Mouse (Mus musculus) gastrocnemius, adult 2 months (tissue): ENCODE data around the gene Slc16a3. TPM values are rescaled to one million over a fixed set of nuclear protein-coding genes. Genes with fewer than 3 reads are reported as not detected.

ENCODE experiments used
- DNase-seq: peaks from one replicate; pipeline ENCODE4 v3.0.0; 2022
- H3K27ac ChIP-seq: fragments of 200-600 bp; 2 replicates; pipeline ENCODE4 v1.8.1; 2022; ENCODE audit warnings: mild to moderate bottlenecking
- H3K4me3 ChIP-seq: fragments of 200-600 bp; 2 replicates; pipeline ENCODE4 v1.8.1; 2022; ENCODE audit warnings: mild to moderate bottlenecking, moderate library complexity
- CTCF ChIP-seq: fragments of 200-600 bp; IDR thresholded peaks from 2 replicates; pipeline ENCODE4 v1.8.1; 2022; ENCODE audit warnings: antibody characterized with exemption, mild to moderate bottlenecking, moderate library complexity
- intact Hi-C: fragments of 180-260 bp; cut with DNase I; formaldehyde crosslinking; loops from one replicate; pipeline ENCODE4 v1.15.1; 2025
- total RNA-seq, 2 experiments: library from RNA; stranded (reverse); gene quantifications; 2 replicates each; pipeline ENCODE4 v1.2.3; 2021

The Slc16a3 gene
- total RNA-seq, 2 experiments from 2014 or later, result 295 to 479 TPM

DNA sequence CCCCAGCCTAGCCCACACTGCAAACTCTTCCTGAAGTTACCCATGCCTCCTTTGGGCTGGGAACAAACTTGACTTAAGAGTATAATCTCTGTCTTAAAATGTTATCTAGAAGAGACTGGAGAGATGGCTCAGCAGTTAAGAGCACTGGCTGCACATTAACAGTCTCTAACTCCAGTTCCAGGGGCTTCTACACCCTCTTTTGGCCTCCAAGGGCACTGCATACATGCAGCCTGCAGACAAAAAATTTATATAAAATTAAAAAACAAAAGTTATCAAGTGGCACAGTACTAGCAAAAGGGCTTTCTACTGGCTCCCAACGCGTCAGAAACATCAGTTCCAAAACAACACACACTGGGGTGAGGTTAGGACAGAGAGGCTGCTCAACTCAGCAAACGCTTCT lies 39.3 kb downstream of the Slc16a3 start:
- Histone ChIP-seq H3K4me3 (peak overlapping the region; percentile 26; the same call in 1 of the 2 replicates), H3K27ac (peak overlapping the region; percentile 100)
- intact Hi-C loops, result loop anchor here (10.0 kb wide), 1 partner anchor 83 kb away; no protein-coding TSS in a partner anchor
- no peak for DNase-seq
- peak; percentile 56 for TF ChIP-seq CTCF

DNA sequence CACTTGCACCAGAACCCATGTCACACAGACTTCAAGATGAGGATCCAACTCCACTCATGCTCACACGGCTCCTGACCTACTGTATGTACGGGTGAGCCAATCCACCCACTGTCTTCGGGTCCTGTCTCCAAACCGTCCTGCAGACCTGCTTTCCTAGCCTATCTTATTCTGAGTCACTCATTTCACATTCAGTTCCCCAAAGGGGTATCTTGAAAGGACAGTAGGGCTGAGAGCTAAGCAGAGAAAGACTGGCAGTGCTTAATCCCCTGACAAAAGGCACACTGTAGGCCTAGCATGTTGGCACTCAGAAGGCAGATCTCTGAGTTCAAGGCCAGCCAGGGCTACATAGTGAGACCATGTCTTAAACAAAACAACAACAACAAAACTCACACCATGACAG lies 40.1 kb downstream of the Slc16a3 start:
- no peak for DNase-seq
- intact Hi-C loops, result loop anchor here (10.0 kb wide), 1 partner anchor 84 kb away; no protein-coding TSS in a partner anchor
- no peak for TF ChIP-seq CTCF
- H3K4me3 ChIP-seq, result peak overlapping the region; percentile 94
- H3K27ac ChIP-seq, result peak overlapping the region; percentile 100

DNA sequence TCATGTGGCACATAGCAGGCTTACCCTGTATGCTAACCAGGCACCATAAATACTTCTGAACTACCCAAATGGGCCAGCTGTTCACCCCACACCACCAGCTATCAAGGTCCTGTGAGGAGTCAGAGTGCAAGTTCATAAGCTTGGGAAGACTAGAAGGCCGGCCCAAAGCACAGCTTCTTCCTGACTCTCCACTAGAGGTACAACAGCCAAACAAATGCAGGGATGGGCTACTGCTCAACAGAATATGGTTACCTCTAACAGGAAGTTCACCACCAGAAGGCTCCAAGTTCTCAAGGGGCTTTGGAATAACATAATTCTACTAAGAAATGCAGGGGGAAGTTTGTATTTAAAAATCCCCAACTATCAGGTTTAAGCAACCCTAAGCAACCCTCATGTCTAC lies 41.2 kb downstream of the Slc16a3 start:
- intact Hi-C loops, result loop anchor here (10.0 kb wide), 1 partner anchor 85 kb away; no protein-coding TSS in a partner anchor
- no peak for TF ChIP-seq CTCF
- Histone ChIP-seq H3K4me3 (peak overlapping the region; percentile 94), H3K27ac (peak overlapping the region; percentile 100)
- no peak for DNase-seq

DNA sequence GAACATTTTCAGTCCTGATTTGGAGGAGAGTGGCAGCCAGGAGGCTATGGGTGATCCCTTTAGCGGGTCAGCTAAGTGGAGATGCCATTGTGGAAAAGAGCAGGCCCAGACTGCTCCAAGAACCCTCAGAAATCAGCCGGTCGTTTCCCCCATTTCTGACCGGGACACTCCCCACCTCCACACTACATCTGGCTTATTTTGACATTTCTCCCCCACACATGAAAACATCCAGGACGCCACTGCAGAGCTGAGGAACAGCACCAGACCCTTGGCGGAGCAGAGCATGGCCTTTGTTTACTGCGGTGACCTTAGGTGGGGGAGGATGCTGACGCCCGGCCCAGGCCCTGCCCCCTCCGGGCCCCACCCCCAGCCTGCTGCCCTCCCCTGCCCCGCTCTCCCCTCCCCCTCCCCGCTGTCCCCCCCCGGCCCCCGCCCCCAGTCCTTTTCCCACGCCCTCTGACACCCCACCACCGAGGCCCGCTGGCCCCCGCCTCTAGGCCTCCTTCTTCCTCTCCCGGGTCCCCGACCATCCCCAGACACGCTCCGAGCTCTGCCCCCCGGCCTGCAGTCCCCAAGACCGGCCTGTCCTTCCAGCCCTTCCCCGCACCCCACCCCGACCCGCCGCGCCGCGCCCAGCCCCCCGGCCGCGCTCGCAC lies 42.0 kb downstream of the Slc16a3 start:
- TF ChIP-seq CTCF, result no peak
- peak; percentile 78 for DNase-seq

DNA sequence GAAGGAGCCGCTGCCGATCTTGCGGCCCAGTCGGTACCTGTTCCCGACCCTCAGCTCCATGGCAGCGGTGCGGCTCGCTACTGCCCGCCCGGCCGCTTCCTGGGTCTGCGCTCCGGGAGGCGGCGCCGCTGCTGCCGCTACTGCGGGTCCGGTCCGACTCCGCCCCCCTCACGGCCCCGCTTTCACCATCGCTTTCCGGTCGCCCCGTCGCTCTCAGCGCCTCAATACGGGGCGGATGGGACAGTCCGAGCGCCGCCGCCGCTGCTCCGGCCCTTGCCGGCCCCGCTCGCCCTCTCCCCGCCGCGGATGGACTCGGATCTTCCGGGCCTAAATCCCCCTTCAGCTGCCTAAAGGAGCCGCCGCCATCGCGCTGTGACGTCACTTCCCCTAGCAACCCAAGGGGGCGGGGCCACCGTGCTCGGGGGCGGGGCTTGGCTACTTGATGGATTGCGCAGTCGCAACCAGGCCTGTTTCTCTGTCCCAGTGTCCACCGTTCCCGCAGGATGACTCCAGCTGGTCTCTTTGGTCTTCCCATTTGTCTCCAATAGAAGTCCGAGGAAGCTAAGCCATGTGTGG lies 42.8 kb downstream of the Slc16a3 start, which contains the start of gene Csnk1d:
Gene Csnk1d, minus strand, starts transcription at position 380 of the 576 bp plus-strand sequence.
- peak; percentile 98 for DNase-seq
- Histone ChIP-seq H3K4me3 (peak within 1 kb of the TSS; percentile 94), H3K27ac (peak within 1 kb of the TSS; percentile 100)
- TF ChIP-seq CTCF, result 0 out of 2 replicates have a peak, but pooled peaks have one; percentile 1
- intact Hi-C loops, result no loop called here

More for the DNA sequence above, 42.0 kb downstream of the Slc16a3 start:
- H3K4me3 ChIP-seq, result peak overlapping the region; percentile 94
- intact Hi-C loops, result no loop called here
- H3K27ac ChIP-seq, result peak overlapping the region; percentile 100

DNA sequence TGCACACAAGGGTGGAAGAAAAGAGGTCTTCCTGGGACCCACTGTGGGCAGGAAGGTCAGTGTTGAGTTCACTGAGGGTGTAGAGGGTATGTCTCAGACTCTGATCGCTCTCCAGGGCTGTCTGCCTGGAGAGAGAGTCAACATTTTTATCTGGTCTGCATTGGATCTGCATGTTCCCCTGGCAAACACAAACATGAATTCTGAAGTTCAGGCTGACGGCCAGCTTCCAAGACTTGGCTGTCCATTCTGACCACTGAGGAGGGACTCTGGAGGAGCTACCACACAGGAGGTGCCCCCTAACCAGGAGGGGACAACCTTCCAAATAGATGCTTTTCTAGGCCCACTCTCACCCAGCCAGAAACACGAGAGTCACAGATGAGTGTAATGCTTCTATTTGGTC lies 43.5 kb downstream of the Slc16a3 start:
- intact Hi-C loops, result no loop called here
- Histone ChIP-seq H3K4me3 (peak overlapping the region; percentile 94), H3K27ac (peak overlapping the region; percentile 100)
- peak; percentile 68 for DNase-seq
- TF ChIP-seq CTCF, result no peak

DNA sequence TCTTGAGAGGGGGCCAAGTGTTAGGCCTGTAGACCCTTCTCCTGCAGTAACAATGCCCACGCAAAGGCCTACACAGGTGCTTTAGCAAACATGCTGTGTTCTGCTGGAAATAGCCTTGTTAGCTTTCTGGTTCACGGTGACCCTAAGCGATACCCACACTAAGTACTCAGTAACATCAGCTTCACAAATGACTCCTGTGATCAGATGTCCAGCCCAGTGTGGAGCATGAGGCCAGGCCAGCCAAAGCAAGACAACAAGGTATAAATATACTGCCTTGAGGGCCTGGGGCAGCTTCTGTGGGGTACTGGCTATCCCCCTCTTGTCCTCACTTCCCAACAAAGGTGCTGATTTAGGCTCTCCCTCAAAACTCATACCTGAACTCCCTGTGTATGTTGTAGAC lies 44.8 kb downstream of the Slc16a3 start:
- intact Hi-C loops, result no loop called here
- peak overlapping the region; percentile 94 for H3K4me3 ChIP-seq
- DNase-seq, result peak; percentile 56
- no peak for TF ChIP-seq CTCF
- H3K27ac ChIP-seq, result peak overlapping the region; percentile 100

DNA sequence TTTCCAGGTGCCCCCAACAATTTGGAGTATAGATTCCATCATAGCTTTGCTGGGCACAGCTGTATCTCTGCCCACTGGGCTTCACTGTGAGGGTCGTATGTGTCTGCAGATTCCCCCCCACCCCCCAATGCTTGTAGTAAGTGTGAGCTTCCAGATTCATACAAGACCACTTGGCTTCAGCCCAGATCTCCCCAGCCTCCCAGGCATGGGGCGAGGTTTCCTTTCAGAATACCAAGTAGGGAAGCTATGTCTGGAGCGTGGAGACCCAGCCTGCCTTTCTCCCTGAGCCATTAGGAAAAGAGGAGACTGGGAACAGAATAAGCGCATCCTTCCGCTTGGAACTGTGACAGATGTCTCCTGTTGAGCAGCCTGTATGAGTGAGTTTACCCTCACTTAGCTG lies 45.3 kb downstream of the Slc16a3 start:
- no peak for TF ChIP-seq CTCF
- Histone ChIP-seq H3K27ac (peak overlapping the region; percentile 100), H3K4me3 (peak overlapping the region; percentile 94)
- intact Hi-C loops, result no loop called here
- DNase-seq, result no peak

DNA sequence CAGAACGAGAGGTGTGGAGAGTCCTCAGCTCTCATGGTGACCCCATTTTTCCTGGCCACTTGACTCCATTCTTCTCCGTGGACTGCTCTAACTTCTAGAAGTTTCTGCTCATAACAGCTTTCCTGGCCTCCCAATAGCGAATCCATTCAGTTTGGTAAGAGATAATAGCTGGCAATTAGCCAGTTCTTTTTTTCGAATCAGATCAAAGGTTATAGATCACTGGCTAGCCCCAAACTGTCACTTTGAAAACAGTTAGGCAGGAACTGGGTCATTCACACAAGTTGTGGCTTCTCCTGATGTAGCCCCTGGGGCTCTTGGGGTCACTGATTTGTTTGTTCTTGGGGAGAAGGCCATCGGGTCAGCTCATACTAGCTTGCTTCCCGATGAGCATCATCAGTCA lies 46.5 kb downstream of the Slc16a3 start:
- DNase-seq, result no peak
- TF ChIP-seq CTCF, result no peak
- intact Hi-C loops, result no loop called here
- Histone ChIP-seq H3K4me3 (no peak overlapping the region), H3K27ac (no peak overlapping the region; the same call in 1 of the 2 replicates)

DNA sequence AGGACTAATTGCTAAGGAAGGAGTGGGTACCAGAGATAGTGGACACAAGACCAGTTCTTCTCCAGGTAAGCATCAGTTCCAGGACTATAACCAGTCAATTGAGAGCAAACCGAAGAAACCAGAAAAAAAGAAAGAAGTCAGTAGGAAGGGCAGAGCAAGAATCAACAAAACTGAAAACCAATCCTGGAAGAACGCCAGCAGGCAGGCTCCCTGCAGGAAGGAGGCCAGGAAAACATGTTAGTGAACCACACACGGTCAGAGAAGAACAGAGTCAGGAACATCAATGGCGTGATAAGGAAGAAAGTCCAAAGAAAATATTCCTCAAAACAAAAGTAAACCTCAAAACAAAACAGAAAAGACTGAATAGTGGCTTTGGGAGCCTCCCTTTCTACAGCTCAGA lies 53.7 kb downstream of the Slc16a3 start:
- intact Hi-C loops, result no loop called here
- no peak overlapping the region for H3K27ac ChIP-seq
- peak; percentile 46 for DNase-seq
- no peak overlapping the region for H3K4me3 ChIP-seq
- no peak for TF ChIP-seq CTCF

DNA sequence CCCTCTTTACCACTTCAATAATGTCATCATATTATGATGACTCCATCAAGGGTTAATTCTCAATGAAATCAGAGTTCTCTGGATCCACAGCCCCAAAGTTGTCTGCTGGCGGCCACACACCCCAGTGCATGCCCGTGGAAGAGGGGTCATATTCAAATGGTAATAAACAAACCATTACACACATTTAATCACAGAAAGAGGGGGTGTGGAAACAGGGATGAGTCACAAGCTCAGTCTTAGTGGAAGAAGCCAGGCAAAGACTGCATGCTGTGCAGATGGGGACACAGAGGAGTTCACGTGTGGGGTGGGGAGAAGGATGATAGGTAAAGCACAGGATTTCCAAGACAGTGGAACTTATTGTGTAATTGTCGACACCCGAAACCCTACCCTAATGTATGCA lies 56.0 kb downstream of the Slc16a3 start:
- no peak for TF ChIP-seq CTCF
- DNase-seq, result no peak
- intact Hi-C loops, result no loop called here
- Histone ChIP-seq H3K4me3 (no peak overlapping the region), H3K27ac (no peak overlapping the region)

DNA sequence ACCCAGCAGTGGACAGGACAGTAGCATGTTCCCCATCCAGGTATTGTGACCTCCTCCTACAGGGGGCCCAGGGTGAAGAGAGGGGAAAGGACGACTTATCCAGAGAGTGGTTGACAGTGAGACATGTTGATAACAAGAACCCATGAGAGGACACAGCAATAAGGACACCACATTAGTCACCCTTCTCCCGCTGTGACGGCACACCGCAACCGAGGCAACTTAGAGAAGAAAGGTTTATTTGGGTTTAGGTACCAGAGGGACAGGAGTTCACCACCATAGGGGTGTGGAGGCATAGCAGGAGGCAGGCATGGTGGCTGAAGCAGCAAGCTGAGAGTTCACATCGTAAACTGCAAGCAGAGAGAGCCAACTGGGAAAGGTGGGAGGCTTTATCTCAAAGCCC lies 57.9 kb downstream of the Slc16a3 start:
- Histone ChIP-seq H3K27ac (no peak overlapping the region), H3K4me3 (no peak overlapping the region)
- no peak for DNase-seq
- intact Hi-C loops, result no loop called here
- no peak for TF ChIP-seq CTCF

DNA sequence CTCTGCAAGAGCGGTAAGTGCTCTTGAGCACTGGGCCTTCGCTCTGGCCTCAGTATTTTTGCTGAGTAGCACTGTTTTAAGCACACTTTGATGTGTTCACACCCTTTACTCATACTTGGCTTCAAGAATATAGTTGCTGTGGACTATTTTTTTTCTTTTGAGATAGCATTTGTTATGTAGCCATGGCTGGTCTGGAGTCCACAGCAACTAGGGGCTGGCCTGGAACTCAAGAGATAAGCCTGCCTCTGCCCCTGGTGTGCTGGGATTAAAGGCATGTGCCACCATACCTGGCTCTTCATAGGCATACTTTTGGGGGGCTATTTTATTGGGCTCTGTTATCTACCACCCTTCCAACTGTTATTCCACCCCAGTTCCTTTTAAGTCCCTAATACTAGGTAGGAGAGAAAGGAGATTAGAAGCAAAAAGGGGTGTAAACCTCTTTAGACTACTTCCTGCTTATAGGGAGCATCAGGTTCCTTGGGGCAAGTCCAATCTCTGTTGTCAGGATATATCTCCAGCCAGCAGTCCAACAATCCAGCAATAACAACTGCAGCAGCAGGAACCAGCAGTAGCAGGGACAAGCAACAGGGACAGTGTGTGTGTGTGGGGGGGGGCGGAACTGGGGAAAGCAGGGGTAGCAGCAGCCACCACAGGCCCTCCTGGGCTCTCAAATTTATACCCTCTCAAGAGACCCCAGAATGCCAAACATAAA lies 61.9 kb downstream of the Slc16a3 start:
- Histone ChIP-seq H3K4me3 (no peak overlapping the region), H3K27ac (no peak overlapping the region)
- DNase-seq, result no peak
- intact Hi-C loops, result no loop called here
- no peak for TF ChIP-seq CTCF

Other genes with a start within 250 kb of the Slc16a3 start
- 10 to 100 TPM; 22.1 to 32.3 TPM for gene Cenpx, start 234.7 kb upstream of the Slc16a3 start, total RNA-seq
- gene Lrrc45, start 234.6 kb upstream of the Slc16a3 start, total RNA-seq, result 1 to 10 TPM; 3.6 to 4.4 TPM
- gene Rac3, start 227.0 kb upstream of the Slc16a3 start, total RNA-seq, result 1 to 10 TPM in 1 of 2 experiments, under 1 TPM in 1; 0.87 to 1.3 TPM
- 1 to 10 TPM; 6.3 to 8.6 TPM for gene Dcxr, start 221.2 kb upstream of the Slc16a3 start, total RNA-seq
- 10 to 100 TPM in 1 of 2 experiments, 1 to 10 TPM in 1; 9.1 to 15.4 TPM for gene Cbr2, start 216.4 kb upstream of the Slc16a3 start, total RNA-seq
- gene Hmga1b, start 185.7 kb upstream of the Slc16a3 start, total RNA-seq, result 10 to 100 TPM; 15.7 to 22.2 TPM
- 10 to 100 TPM; 11.7 to 14.1 TPM for gene Rfng, start 164.3 kb upstream of the Slc16a3 start, total RNA-seq
- 10 to 100 TPM; 57.9 to 65.2 TPM for gene Gps1, start 164.2 kb upstream of the Slc16a3 start, total RNA-seq
- 10 to 100 TPM; 31.2 to 31.5 TPM for gene Dus1l, start 152.1 kb upstream of the Slc16a3 start, total RNA-seq
- gene Fasn, start 123.9 kb upstream of the Slc16a3 start, total RNA-seq, result 10 to 100 TPM in 1 of 2 experiments, 1 to 10 TPM in 1; 6.8 to 20.0 TPM
- 1 to 10 TPM; 3.4 to 3.6 TPM for gene Ccdc57, start 15.6 kb upstream of the Slc16a3 start, total RNA-seq
- gene Csnk1d, start 42.9 kb downstream of the Slc16a3 start, total RNA-seq, result 10 to 100 TPM; 50.0 to 53.7 TPM
- not detected for gene Cd7, start 90.9 kb downstream of the Slc16a3 start, total RNA-seq
- not detected for gene Sectm1b, start 115.1 kb downstream of the Slc16a3 start, total RNA-seq
- gene Sectm1a, start 132.7 kb downstream of the Slc16a3 start, total RNA-seq, result not detected
- not detected for gene Tex19.2, start 170.2 kb downstream of the Slc16a3 start, total RNA-seq
- not detected for gene Tex19.1, start 197.7 kb downstream of the Slc16a3 start, total RNA-seq
- 1 to 10 TPM; 1.4 to 3.1 TPM for gene Uts2r, start 211.8 kb downstream of the Slc16a3 start, total RNA-seq